Mouse (Mus musculus): ENCODE data around the gene Sco1.
"Not testable (repeated sequence)": the region's sequence is repeated elsewhere in the genome, so short reads cannot be mapped to it uniquely, and the experiment has no call there.

Gene Sco1

GRCm38 (mm10) chr11:67052321-67052952, at the start of gene Sco1, which contains the start of gene Adprm:
TSS of gene Sco1 (plus strand) at chr11:67052670.
TSS of gene Adprm (minus strand) at chr11:67052594.
- DNase-seq = peak; percentile 99

- no peak for DNase-seq
Observed at GRCm38 (mm10) chr11:67002911-67003310, 49.6 kb upstream of the Sco1 start.

- DNase-seq = no peak
Observed at GRCm38 (mm10) chr11:67007961-67008360, 44.5 kb upstream of the Sco1 start.

- DNase-seq = no peak
Observed at GRCm38 (mm10) chr11:67008528-67008927, 43.9 kb upstream of the Sco1 start.

- no peak for DNase-seq
Observed at GRCm38 (mm10) chr11:67010430-67010829, 42.0 kb upstream of the Sco1 start.

- DNase-seq = no peak
Observed at GRCm38 (mm10) chr11:67011635-67012034, 40.8 kb upstream of the Sco1 start.

- peak; percentile 96 for DNase-seq
Observed at GRCm38 (mm10) chr11:67017801-67018591, 34.5 kb upstream of the Sco1 start.

GRCm38 (mm10) chr11:67019711-67020475, 32.6 kb upstream of the Sco1 start:
- DNase-seq = no peak

GRCm38 (mm10) chr11:67020948-67021347, 31.5 kb upstream of the Sco1 start:
- DNase-seq = peak; percentile 97

- no peak for DNase-seq
Observed at GRCm38 (mm10) chr11:67022354-67023115, 29.9 kb upstream of the Sco1 start.

- not testable (repeated sequence) for DNase-seq
Observed at GRCm38 (mm10) chr11:67023191-67023590, 29.3 kb upstream of the Sco1 start.

GRCm38 (mm10) chr11:67023802-67024340, 28.6 kb upstream of the Sco1 start:
- no peak for DNase-seq

- peak; percentile 99 for DNase-seq
Observed at GRCm38 (mm10) chr11:67024867-67025477, 27.5 kb upstream of the Sco1 start, which contains the start of gene Tmem220. TSS of gene Tmem220 (plus strand) at chr11:67025154.

GRCm38 (mm10) chr11:67030904-67031602, 21.4 kb upstream of the Sco1 start:
- DNase-seq = no peak

GRCm38 (mm10) chr11:67031603-67031915, 20.9 kb upstream of the Sco1 start:
- no peak for DNase-seq

- no peak for DNase-seq
Observed at GRCm38 (mm10) chr11:67034775-67035485, 17.5 kb upstream of the Sco1 start.

- DNase-seq = no peak
Observed at GRCm38 (mm10) chr11:67036229-67036628, 16.2 kb upstream of the Sco1 start.

GRCm38 (mm10) chr11:67036892-67037291, 15.6 kb upstream of the Sco1 start:
- no peak for DNase-seq

- DNase-seq = no peak
Observed at GRCm38 (mm10) chr11:67039799-67040198, 12.7 kb upstream of the Sco1 start.

- DNase-seq = peak; percentile 90
Observed at GRCm38 (mm10) chr11:67040483-67040882, 12.0 kb upstream of the Sco1 start.

GRCm38 (mm10) chr11:67043007-67043406, 9.5 kb upstream of the Sco1 start:
- DNase-seq = no peak
